Mouse (Mus musculus) 3T3-L1 (cell line): ENCODE measurements around the gene Filip1l.

ENCODE experiments used
- DNase-seq: peaks from one replicate; pipeline ENCODE4 v3.0.0-alpha.2; 2015; ENCODE audit warnings: low read depth, low spot score

The Filip1l gene

DNA sequence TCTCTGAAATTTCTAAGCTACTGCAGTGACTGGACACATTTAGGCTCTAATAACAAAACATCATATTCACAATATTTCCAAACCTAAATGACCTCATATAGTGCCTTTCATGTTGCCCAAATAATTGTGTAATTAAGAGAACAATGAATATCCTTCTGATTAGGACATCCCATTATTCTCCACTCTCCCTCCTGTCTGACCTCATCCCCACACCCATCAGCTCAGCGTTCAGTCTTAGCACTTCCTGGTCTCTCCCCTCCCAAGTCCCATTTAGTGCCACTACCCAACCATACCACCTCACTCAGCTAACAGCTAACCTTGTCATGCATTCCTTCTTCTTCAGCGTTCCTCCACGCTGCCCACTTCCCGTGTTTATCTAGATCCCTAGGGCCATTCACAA, 130.0 kb downstream of the Filip1l start:
- no peak for DNase-seq

DNA sequence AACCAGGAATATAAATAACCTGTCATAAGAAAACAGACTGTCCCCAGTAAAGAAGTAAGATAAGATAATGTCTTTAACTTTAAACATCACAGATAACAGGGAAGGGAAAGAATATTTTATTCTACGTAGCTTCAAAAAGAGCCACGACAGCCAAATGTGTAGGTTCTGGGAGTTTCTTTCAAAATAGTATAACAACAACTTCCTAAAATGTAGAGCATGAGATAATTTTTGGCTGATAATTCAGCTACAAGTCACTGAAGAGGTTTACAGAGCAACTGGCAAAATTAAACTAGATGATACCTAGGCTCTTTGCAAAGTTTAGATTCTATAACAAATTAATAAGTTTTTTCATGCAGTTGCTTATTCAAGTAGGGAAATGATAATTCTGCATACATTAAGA, 130.6 kb downstream of the Filip1l start:
- no peak for DNase-seq

GRCm38 (mm10) chr16:57484043-57484795, 131.3 kb downstream of the Filip1l start:
- DNase-seq = no peak

- no peak for DNase-seq
Measured at GRCm38 (mm10) chr16:57485265-57485664, 132.4 kb downstream of the Filip1l start.

DNA sequence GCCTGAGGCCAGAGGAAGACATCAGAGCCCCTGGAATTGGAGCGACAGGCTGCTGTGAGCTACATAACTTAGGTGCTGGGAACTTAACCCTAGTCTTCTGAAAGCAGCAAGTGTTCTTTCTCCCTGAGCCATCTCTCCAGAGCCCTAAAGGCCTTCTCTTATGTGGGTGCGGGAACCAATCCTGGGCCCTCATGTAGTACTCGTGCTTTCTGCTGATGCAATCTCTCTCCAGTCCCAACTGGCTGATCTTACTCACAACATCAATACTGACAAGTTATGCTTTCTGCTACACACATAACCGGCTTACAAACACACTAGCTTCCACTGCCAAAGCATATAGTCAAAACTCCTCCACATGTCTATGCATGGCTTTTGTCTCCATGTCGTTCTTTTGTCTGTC, 133.4 kb downstream of the Filip1l start:
- peak; percentile 29 for DNase-seq

DNA sequence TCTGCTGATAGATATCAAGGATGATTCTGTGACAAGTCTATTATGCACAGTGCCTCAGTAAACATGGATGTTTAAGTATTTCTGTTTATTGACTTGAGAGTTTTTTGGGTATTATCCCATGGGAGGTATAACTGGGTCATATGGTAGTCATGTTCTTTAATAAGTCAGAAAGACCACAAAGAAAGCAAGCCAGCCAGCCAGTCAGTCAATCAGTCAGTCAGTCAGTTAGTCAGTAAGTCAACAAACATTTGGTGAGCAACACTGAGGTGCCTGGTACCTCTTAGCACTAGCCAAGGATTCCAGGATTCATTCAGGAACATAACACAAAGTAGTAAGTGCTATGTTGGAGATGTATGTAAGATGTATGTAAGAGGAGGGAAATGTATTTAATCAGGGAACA, 135.8 kb downstream of the Filip1l start:
- DNase-seq = peak; percentile 60

GRCm38 (mm10) chr16:57490691-57491090, 137.8 kb downstream of the Filip1l start:
- no peak for DNase-seq

DNA sequence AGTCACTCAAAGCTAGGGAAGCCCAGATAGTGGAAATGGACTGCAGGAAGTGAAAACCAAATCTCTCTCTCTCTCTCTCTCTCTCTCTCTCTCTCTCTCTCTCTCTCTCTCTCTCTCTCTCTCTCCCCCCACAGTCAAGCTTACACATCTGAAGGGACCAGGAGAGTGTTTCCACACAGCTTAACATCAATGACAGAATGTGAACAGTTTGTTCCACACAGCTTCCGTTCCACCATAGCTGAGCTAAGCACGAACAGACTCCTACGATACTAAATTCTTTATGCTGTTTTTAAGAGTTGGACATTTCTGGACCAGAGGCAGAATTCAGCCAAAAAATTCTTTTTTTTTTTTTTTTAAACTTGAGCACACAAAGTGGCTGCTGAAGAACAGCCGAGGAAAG, 139.0 kb downstream of the Filip1l start:
- DNase-seq = no peak

DNA sequence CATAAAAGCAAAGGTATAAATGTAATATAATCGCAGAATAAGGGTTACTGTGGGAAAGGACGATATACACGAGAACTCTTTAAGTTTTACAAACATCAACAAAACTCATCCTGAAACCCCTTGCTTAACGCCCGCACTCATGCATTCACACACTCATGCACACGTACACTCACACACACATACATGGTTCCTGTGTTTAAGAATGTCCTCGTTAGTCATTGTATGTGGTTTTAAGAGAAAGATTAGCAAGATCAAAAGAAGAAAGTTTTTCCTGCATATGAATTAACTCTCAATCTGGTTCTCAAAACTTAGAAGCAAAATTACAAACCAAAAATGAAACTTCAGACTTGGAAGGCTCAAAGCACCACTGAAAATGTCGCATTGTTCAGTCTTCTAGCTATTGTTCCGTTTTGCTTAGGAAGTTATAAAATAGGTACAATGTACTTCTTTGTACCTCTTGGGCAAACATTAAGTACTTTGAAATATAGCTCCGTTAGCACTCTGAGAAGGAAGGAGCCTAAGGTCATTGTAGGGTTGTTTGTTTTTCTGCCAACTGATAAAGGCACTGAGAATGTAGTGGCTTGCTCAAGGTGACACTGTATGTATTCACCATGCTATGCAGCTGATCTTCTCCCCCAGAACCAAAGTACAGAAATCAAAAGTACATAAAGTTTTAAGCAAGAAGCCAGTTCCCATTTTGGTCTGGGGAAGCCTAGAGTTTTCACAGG, 142.7 kb downstream of the Filip1l start:
- no peak for DNase-seq

- DNase-seq = no peak
Measured at GRCm38 (mm10) chr16:57496437-57497173, 143.7 kb downstream of the Filip1l start.

- peak; percentile 75 for DNase-seq
Measured at GRCm38 (mm10) chr16:57500851-57501250, 148.0 kb downstream of the Filip1l start.

DNA sequence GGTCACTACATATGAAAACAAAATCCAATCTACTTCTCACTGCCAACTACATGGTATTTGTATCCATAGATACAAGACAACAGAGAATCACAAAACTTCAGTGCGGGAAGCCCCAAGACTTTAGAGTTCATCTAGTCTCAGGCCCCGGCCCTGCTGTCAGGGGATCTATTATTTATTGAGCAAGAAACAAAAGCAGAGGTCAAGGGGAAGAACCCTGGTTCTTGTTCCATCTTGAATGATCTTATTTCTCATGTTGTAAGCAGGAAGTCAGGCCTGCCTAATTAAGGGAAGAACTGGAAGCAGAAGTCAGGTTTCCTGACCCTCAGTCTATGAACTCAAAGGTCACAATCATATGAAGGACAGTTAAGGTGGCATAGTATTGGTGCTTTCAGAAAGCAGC, 149.3 kb downstream of the Filip1l start:
- DNase-seq = no peak

DNA sequence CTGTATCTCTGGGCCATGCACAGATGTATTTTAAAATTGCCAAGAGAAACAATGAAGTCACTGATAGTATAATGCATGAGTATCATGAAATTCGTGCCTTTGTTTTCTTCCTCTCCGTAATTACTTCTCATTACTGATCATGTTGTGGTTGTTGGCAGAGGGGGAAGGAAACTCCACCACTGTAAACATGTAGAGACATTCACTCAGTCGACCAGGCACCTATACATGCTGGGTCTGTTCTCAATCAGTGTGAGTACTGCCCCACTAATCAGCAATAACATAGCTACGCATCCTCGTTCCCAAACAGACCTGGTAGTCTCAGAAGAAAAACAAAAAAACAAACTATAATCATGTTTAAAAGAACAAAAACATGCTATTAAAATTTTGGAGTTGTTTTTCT, 149.9 kb downstream of the Filip1l start:
- no peak for DNase-seq

GRCm38 (mm10) chr16:57504728-57505127, 151.8 kb downstream of the Filip1l start:
- no peak for DNase-seq

DNA sequence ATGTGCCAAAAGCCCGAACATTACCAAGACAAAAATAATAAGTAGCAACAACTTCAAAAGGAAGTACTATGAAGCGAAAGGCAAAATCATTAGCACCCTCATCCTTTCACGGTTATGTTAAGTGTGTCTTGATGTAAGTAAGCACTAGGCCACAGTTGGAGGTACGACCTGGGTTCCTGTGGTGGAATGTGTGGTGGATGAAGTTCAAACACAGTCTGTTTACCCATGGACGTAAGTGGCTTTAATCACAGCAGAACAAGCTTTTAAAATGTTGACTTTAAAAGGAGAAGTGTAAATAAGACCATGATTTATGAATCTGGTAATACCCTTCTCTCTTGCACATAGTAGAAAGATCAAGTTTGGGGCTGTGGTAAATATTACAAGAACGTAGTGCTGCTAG, 153.2 kb downstream of the Filip1l start:
- DNase-seq = no peak

GRCm38 (mm10) chr16:57508351-57508750, 155.5 kb downstream of the Filip1l start:
- DNase-seq = no peak

DNA sequence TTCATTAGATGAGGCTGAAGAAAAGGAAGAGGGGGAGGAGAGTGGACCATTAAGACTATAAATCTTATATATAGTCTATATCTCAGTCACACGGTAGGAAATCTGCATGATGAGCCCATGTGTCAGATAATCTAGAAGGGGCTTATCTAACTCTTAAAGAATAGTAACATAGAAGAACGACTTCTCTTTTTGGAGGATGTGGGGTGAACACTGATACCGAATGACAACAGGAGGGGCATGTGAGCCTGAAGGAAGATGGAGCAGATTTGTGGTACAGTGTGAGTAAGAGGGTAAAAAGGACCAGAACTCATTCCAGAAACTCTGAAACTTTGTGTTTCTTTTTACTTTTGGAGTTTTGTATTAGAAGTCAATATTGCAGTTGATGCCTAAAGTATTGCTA, 156.2 kb downstream of the Filip1l start:
- DNase-seq = no peak

DNA sequence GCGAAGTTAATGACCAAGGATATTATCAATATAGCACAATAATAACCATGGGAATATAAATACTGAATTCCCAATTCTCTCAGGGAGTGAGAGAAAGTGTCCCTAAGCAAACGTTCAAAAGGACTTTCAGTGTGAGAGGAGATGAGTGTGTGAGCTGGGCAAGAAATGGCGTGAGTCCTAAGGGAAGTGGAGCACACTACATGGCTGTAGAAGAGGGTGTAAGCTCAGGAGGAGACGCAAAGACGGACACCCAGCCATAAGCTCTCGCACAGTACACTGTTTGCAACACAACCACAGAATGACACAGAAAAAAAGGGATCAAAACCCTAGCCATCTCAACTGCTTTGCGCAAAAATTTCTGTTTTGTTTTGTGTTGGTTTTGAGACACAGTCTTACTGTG, 160.7 kb downstream of the Filip1l start:
- DNase-seq = no peak

- DNase-seq = no peak
Measured at GRCm38 (mm10) chr16:57514371-57514770, 161.5 kb downstream of the Filip1l start.

- no peak for DNase-seq
Measured at GRCm38 (mm10) chr16:57515636-57516035, 162.7 kb downstream of the Filip1l start.

GRCm38 (mm10) chr16:57525046-57525445, 172.2 kb downstream of the Filip1l start:
- peak; percentile 60 for DNase-seq

- peak; percentile 70 for DNase-seq
Measured at GRCm38 (mm10) chr16:57525476-57525875, 172.6 kb downstream of the Filip1l start.
